23 mouse cellular contexts compared by ENCODE assay signal in the genomic region with DNA sequence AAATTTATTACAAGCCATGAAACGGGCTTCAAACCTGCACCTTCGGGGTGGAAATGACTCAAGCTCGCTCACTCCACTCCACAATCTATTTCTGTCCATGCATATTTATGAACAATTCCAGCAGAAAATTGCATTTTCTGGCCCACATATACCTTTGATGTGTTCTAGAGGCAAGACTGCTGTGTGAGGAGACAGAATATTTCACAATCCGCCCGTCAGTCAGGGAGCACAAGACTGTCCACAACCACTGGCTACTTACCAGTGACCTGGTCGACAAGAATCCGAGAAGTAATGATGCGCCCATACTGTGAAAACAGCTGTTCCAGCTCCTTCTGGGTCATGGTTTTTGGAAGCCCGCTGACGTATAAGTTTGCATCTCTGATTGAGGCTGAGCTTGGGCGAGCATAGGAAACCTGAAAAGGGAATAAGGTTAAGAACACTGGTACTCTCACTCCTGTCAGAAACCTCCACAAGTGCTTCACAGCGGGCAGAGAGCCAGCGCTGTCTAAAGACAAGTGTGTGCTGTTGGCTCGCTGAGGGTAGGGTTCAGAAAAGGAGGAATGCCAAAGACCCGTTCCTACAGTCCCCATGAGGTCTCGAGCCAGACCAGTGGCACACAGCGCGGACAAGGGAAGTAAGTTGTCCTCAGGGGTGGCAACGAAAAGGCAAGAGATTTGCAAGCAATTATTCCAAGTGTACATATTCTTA.
A peak's percentile ranks its signal among the peaks of the same experiment; 100 is the strongest.
DNase-seq lines count a peak whose midpoint lies in the region; ATAC-seq and TF ChIP-seq lines count a peak whose summit lies in the region.
"Had no signal": no experiment of that assay in that cellular context is flagged by ENCODE, and none has a peak within 500 bp of the region (broad histone marks: within the 10 kb centered on the region; RNA-seq: fewer than 3 reads in every experiment).

No protein-coding gene starts in this region.

- H3K9ac ChIP-seq in heart, embryonic 16.5 days (ENCODE audit: low read length), result no peak overlapping the region
- H3K9ac ChIP-seq in lung, embryonic 14.5 days, result no peak overlapping the region
- H3K9ac ChIP-seq in midbrain, embryonic 15.5 days, result no peak overlapping the region
- no peak overlapping the region for H3K9ac ChIP-seq in midbrain, embryonic 11.5 days (ENCODE audit: low read length)
- no peak overlapping the region for H3K9ac ChIP-seq in midbrain, embryonic 16.5 days (ENCODE audit: low read depth, low read length)
- H3K9ac ChIP-seq: heart, embryonic 15.5 days; kidney, embryonic 15.5 days had no signal

- 0 out of 2 replicates have a peak, but pooled peaks have one; percentile 14 for ATAC-seq in heart, embryonic 16.5 days (replicated peaks; ENCODE audit: extremely low read depth, insufficient read depth, low FRiP score)
- peak; percentile 31; the same call in 1 of the 2 replicates for ATAC-seq in lung, embryonic 14.5 days (ENCODE audit: insufficient read depth)
- ATAC-seq in midbrain, embryonic 15.5 days (replicated peaks), result peak; percentile 51; the same call in 1 of the 2 replicates
- ATAC-seq in midbrain, embryonic 11.5 days (ENCODE audit: low FRiP score), result no peak
- ATAC-seq in midbrain, embryonic 16.5 days, result peak; percentile 38; the same call in 1 of the 2 replicates
- ATAC-seq: intestine, postnatal 0 days; Patski had no signal

- H3K27ac ChIP-seq in heart, embryonic 16.5 days (ENCODE audit: low read length), result no peak overlapping the region
- no peak overlapping the region for H3K27ac ChIP-seq in lung, embryonic 14.5 days (ENCODE audit: low read depth)
- peak overlapping the region; percentile 58; the same call in 1 of the 2 replicates for H3K27ac ChIP-seq in midbrain, embryonic 15.5 days
- H3K27ac ChIP-seq in midbrain, embryonic 11.5 days (ENCODE audit: low read depth, low read length), result no peak overlapping the region
- H3K27ac ChIP-seq in midbrain, embryonic 16.5 days (ENCODE audit: low read length), result 0 out of 2 replicates have a peak overlapping the region, but pooled peaks have one; percentile 22
- H3K27ac ChIP-seq: heart, adult 2 months; heart, embryonic 15.5 days; kidney, embryonic 15.5 days had no signal

- TF ChIP-seq CTCF in lung, embryonic 14.5 days (IDR thresholded peaks at IDR 0.05; ENCODE audit: low read depth), result no peak

- H3K27me3 ChIP-seq in heart, embryonic 16.5 days (ENCODE audit: control insufficient read depth, insufficient read depth, low read length), result no peaks in the 10 kb centered on the region
- H3K27me3 ChIP-seq in lung, embryonic 14.5 days (ENCODE audit: insufficient read depth, low read length), result no peaks in the 10 kb centered on the region
- H3K27me3 ChIP-seq in midbrain, embryonic 15.5 days (replicated peaks), result no peaks in the 10 kb centered on the region
- no peaks in the 10 kb centered on the region for H3K27me3 ChIP-seq in midbrain, embryonic 11.5 days (ENCODE audit: control insufficient read depth, insufficient read depth, low read length)
- H3K27me3 ChIP-seq in midbrain, embryonic 16.5 days (ENCODE audit: control insufficient read depth, insufficient read depth, low read depth, low read length), result no peaks in the 10 kb centered on the region
- H3K27me3 ChIP-seq: heart, embryonic 15.5 days; kidney, embryonic 15.5 days; megakaryocyte, embryonic 14.5 days; Patski had no signal

- H3K4me1 ChIP-seq in heart, embryonic 16.5 days (ENCODE audit: control insufficient read depth, insufficient read depth, low read length), result no peaks in the 10 kb centered on the region
- H3K4me1 ChIP-seq in lung, embryonic 14.5 days (ENCODE audit: insufficient read depth), result no peaks in the 10 kb centered on the region
- H3K4me1 ChIP-seq in midbrain, embryonic 15.5 days, result peaks cover 9% of the 10 kb centered on the region; the same call in 1 of the 2 replicates
- H3K4me1 ChIP-seq in midbrain, embryonic 11.5 days (ENCODE audit: control insufficient read depth, insufficient read depth, low read length), result no peaks in the 10 kb centered on the region
- no peaks in the 10 kb centered on the region for H3K4me1 ChIP-seq in midbrain, embryonic 16.5 days (ENCODE audit: control insufficient read depth, insufficient read depth, low read length)
- H3K4me1 ChIP-seq: heart, embryonic 15.5 days; kidney, embryonic 15.5 days; megakaryocyte, embryonic 14.5 days had no signal

- H3K9me3 ChIP-seq in heart, embryonic 16.5 days (replicated peaks; ENCODE audit: control insufficient read depth, low read length), result no peaks in the 10 kb centered on the region
- H3K9me3 ChIP-seq in lung, embryonic 14.5 days (ENCODE audit: low read depth, low read length), result no peaks in the 10 kb centered on the region
- no peaks in the 10 kb centered on the region for H3K9me3 ChIP-seq in midbrain, embryonic 15.5 days
- no peaks in the 10 kb centered on the region for H3K9me3 ChIP-seq in midbrain, embryonic 11.5 days (ENCODE audit: control insufficient read depth, low read length)
- no peaks in the 10 kb centered on the region for H3K9me3 ChIP-seq in midbrain, embryonic 16.5 days (replicated peaks; ENCODE audit: control insufficient read depth, low read length, poor library complexity, severe bottlenecking)
- H3K9me3 ChIP-seq: heart, embryonic 15.5 days; kidney, embryonic 15.5 days had no signal

- 78% methylated on average over 19 of the region's 19 CpGs for WGBS in heart, embryonic 16.5 days
- 73% methylated on average over 19 of the region's 19 CpGs for WGBS in lung, embryonic 14.5 days
- WGBS in midbrain, embryonic 15.5 days, result 80% methylated on average over 19 of the region's 19 CpGs
- WGBS in midbrain, embryonic 11.5 days, result 91% methylated on average over 19 of the region's 19 CpGs
- 80% methylated on average over 19 of the region's 19 CpGs for WGBS in midbrain, embryonic 16.5 days

- no peaks in the 10 kb centered on the region for H3K36me3 ChIP-seq in heart, embryonic 16.5 days (ENCODE audit: control insufficient read depth, insufficient read depth)
- H3K36me3 ChIP-seq in lung, embryonic 14.5 days (ENCODE audit: insufficient read depth), result no peaks in the 10 kb centered on the region
- 0 out of 2 replicates have a peak, but pooled peaks cover 4% of the 10 kb centered on the region for H3K36me3 ChIP-seq in midbrain, embryonic 15.5 days (replicated peaks)
- H3K36me3 ChIP-seq in midbrain, embryonic 11.5 days (ENCODE audit: control insufficient read depth, insufficient read depth, low read length), result no peaks in the 10 kb centered on the region
- 0 out of 2 replicates have a peak, but pooled peaks cover 2% of the 10 kb centered on the region for H3K36me3 ChIP-seq in midbrain, embryonic 16.5 days (ENCODE audit: control insufficient read depth, insufficient read depth, low read length)
- H3K36me3 ChIP-seq: heart, embryonic 15.5 days; kidney, embryonic 15.5 days had no signal

- no peak overlapping the region for H3K4me2 ChIP-seq in heart, embryonic 16.5 days (ENCODE audit: low read depth, low read length)
- no peak overlapping the region for H3K4me2 ChIP-seq in lung, embryonic 14.5 days
- no peak overlapping the region for H3K4me2 ChIP-seq in midbrain, embryonic 15.5 days
- H3K4me2 ChIP-seq in midbrain, embryonic 11.5 days, result no peak overlapping the region
- H3K4me2 ChIP-seq in midbrain, embryonic 16.5 days (ENCODE audit: low read length), result no peak overlapping the region
- H3K4me2 ChIP-seq: heart, embryonic 15.5 days; kidney, embryonic 15.5 days had no signal

- no peak overlapping the region for H3K4me3 ChIP-seq in heart, embryonic 16.5 days (ENCODE audit: low read length)
- H3K4me3 ChIP-seq in lung, embryonic 14.5 days (ENCODE audit: low read depth, low read length), result no peak overlapping the region
- no peak overlapping the region for H3K4me3 ChIP-seq in midbrain, embryonic 15.5 days
- H3K4me3 ChIP-seq in midbrain, embryonic 11.5 days (ENCODE audit: low read depth, low read length), result no peak overlapping the region
- H3K4me3 ChIP-seq in midbrain, embryonic 16.5 days (ENCODE audit: low read depth, low read length), result no peak overlapping the region
- H3K4me3 ChIP-seq: heart, adult 2 months; heart, embryonic 15.5 days; kidney, embryonic 15.5 days; megakaryocyte, embryonic 14.5 days had no signal

- no peak for DNase-seq in heart, adult 9 months (ENCODE audit: low spot score in 2 of 2)
- DNase-seq in lung, embryonic 14.5 days, result peak; percentile 2
- DNase-seq in lung, adult 18-20 months, result no peak
- DNase-seq in midbrain, embryonic 11.5 days (ENCODE audit: low spot score, missing footprints), result no peak
- DNase-seq in c-Kit-positive CD71-positive TER-119-positive erythroid progenitor cells, embryonic 14.5 days (ENCODE audit: low spot score), result no peak
- DNase-seq: adrenal gland, adult 8-10 months; cerebellum, adult 11 months; cerebellum, postnatal 25 days; embryo, embryonic 11 days; gastrocnemius, postnatal 14 days; heart, adult 2 months; liver; right cerebral cortex, postnatal 25 days; thymus, adult 18-20 months; thymus, postnatal 4 days had no signal

Comparison
In these comparisons a context has a peak if more than half of its experiments do, and no peak if none do; other contexts are left out.
1. H3K27ac ChIP-seq: peak in midbrain, embryonic 15.5 days (single experiment) and midbrain, embryonic 16.5 days (single experiment); none in heart, embryonic 16.5 days (single experiment), lung, embryonic 14.5 days (single experiment) and midbrain, embryonic 11.5 days (single experiment).